Mouse (Mus musculus) forebrain, embryonic 15.5 days (tissue): ENCODE data around the gene Faf2. TPM values are rescaled to one million over a fixed set of nuclear protein-coding genes. Genes with fewer than 3 reads are reported as not detected.

Experiments
- ATAC-seq: fragments of 200-750 bp; cut with Nextera tagmentation; replicated peaks from 2 replicates; pipeline ENCODE4 v1.8.0; 2017; ENCODE audit warnings: mild to moderate bottlenecking, moderate TSS enrichment, moderate library complexity
- H3K27ac ChIP-seq: fragments of 300-500 bp; sonication (generic); replicated peaks from 2 replicates; pipeline ENCODE4 v1.5.1; 2015; ENCODE audit warnings: mild to moderate bottlenecking, inconsistent platforms
- H3K27me3 ChIP-seq: fragments of 300-500 bp; sonication (generic); 2 replicates; pipeline ENCODE4 v1.6.1; 2015; ENCODE audit warnings: inconsistent platforms
- H3K36me3 ChIP-seq: fragments of 300-500 bp; sonication (generic); 2 replicates; pipeline ENCODE4 v1.6.1; 2015; ENCODE audit warnings: mild to moderate bottlenecking, inconsistent platforms
- H3K4me1 ChIP-seq: fragments of 300-500 bp; sonication (generic); 2 replicates; pipeline ENCODE4 v1.6.1; 2015; ENCODE audit warnings: inconsistent platforms
- H3K4me2 ChIP-seq: fragments of 300-500 bp; sonication (generic); replicated peaks from 2 replicates; pipeline ENCODE4 v1.6.1; 2015; ENCODE audit warnings: mild to moderate bottlenecking, inconsistent platforms
- H3K4me3 ChIP-seq: fragments of 300-500 bp; sonication (generic); 2 replicates; pipeline ENCODE4 v1.5.1; 2015; ENCODE audit warnings: mild to moderate bottlenecking, inconsistent platforms
- H3K9ac ChIP-seq: fragments of 300-500 bp; sonication (generic); replicated peaks from 2 replicates; pipeline ENCODE4 v1.6.1; 2015; ENCODE audit warnings: mild to moderate bottlenecking, inconsistent platforms
- H3K9me3 ChIP-seq: fragments of 300-500 bp; sonication (generic); 2 replicates; pipeline ENCODE4 v1.6.1; 2016; ENCODE audit warnings: inconsistent platforms
- WGBS: fragments of 180-500 bp; shearing (Covaris S2); methylation state at CpG from one replicate; pipeline ENCODE4 v1.1.7; 2015; ENCODE audit warnings: mixed read lengths; 5-methylcytosine and 5-hydroxymethylcytosine counted together
- microRNA-seq: library from miRNA; unstranded; fragments of <30 nt; microRNA quantifications from one replicate; pipeline ENCODE4, GENCODE M21; 2016
- polyA plus RNA-seq: library from polyadenylated mRNA; unstranded; fragments of >200 nt; fragmentation: Nextera tagmentation; extraction: Ambion mirVana; gene quantifications from 2 replicates; pipeline ENCODE4 v1.2.1, GENCODE M21; 2015

Faf2 gene
- polyA plus RNA-seq, 1 experiment from 2014 or later, result 64.9 TPM

DNA sequence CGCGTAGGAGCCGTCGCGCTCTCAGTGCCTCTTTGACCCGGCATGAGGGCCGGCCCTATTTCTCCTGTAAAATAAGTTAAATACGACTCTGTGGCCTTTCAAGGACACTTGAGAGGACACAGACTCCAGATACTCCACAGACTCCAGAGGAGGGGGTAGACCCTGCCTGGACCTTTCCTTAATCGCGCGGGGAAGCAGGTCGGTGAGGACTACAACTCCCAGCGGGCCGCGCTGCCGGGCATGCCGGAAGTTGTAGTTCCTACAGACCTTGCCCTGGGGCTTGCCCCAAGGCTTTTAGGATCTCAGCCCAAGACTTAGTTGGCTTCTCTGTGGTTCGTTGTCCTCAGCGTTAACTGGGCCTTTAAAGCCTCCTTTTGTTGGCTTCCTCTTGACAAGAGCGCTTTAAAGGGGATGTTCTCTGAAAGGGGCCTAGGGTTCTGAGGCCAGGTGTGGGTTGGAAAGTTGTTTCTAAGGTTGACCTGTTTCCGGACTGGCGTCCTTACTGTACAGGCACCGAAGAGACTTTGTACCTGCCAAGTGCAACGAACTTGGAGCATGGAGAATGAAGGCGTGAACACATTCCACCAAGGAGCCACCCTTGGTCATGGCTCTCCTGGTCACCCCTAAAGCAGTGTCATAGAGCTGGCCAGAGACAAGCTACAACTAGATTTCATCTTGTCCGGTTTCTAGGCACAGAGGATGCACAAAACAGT is 72.9 kb downstream of the Faf2 start:
- Histone ChIP-seq H3K4me2 (peak overlapping the region; percentile 39), H3K36me3 (no peaks in the 10 kb centered on the region), H3K27me3 (no peaks in the 10 kb centered on the region), H3K27ac (peak overlapping the region; percentile 91), H3K9ac (peak overlapping the region; percentile 50), H3K9me3 (no peaks in the 10 kb centered on the region), H3K4me3 (peak overlapping the region; percentile 98), H3K4me1 (peaks cover 32% of the 10 kb centered on the region)
- peak; percentile 88 for ATAC-seq
- WGBS, result 17% methylated on average over 26 of the region's 26 CpGs

DNA sequence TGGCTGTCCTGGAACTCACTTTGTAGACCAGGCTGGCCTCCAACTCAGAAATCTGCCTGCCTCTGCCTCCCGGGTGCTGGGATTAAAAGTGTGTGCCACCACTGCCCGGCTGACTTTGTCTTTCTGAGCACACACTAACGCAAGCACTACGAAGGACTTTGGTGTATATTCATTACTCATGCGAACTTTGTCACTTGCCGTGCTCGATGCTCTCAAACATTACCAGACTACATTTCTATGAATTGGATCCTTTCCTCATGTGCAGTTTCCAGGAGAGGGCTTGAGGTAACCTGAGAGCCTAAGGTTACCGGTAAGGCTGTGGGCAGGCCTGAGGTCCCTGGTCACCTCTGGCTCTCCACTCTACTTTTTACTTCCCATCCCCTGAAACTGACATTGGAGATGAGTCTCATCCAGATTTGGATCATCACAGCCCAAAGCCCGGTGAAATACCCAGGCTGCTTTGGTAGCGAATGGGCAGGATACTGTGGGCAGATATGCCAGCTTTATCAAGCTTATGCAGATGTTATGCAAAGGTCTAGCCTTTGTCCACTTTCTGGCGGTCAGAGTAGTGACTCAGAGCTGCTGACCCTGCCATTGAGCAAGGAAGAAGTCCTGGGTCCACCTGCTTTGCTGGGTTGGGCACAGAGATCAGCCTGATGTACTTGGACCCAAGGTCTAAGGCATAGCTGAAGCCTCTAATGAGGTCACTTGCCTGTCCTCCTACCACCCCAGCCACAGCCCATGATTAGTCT is 74.1 kb downstream of the Faf2 start:
- 92% methylated on average over 11 of the region's 11 CpGs for WGBS
- Histone ChIP-seq H3K4me3 (no peak overlapping the region), H3K4me2 (no peak overlapping the region)

GRCm38 (mm10) chr13:54701243-54701642 is 79.7 kb downstream of the Faf2 start, which contains the start of gene Cdhr2:
TSS of gene Cdhr2 (plus strand) at chr13:54701461.
- WGBS, result 75% methylated on average over 5 of the region's 5 CpGs
- Histone ChIP-seq H3K4me1 (no peaks in the 10 kb centered on the region), H3K9me3 (no peaks in the 10 kb centered on the region), H3K4me3 (no peak within 1 kb of the TSS), H3K27me3 (no peaks in the 10 kb centered on the region), H3K9ac (no peak within 1 kb of the TSS), H3K36me3 (no peaks in the 10 kb centered on the region), H3K27ac (no peak within 1 kb of the TSS), H3K4me2 (no peak within 1 kb of the TSS)
- no peak for ATAC-seq

More for the DNA sequence above, 74.1 kb downstream of the Faf2 start:
- Histone ChIP-seq H3K27ac (no peak overlapping the region), H3K9ac (no peak overlapping the region), H3K36me3 (no peaks in the 10 kb centered on the region), H3K27me3 (no peaks in the 10 kb centered on the region), H3K4me1 (peaks cover 29% of the 10 kb centered on the region), H3K9me3 (no peaks in the 10 kb centered on the region)
- no peak for ATAC-seq

DNA sequence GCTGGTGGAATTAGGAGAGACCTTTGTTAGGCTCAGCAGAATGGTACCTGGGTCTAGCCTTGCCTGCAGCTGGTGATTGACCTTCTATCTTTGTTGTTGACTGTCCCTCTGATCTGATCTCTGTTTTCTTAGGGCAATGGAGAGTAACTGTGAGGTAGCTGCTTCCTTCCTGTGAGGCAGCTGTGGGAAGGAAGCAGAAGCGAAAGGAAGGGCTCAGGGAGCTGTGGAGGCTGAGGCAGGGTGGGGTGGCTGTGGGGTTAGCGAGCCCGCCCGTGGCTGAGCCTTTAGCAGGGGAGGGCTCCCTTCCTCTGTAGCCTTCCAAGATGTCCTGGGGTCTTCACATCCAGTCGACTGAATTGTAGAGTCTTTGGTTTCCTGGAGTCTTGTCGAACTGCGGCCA is 80.9 kb downstream of the Faf2 start:
- no peak overlapping the region for H3K4me2 ChIP-seq
- H3K9ac ChIP-seq, result no peak overlapping the region
- H3K4me3 ChIP-seq, result no peak overlapping the region
- no peak overlapping the region for H3K27ac ChIP-seq
- no peaks in the 10 kb centered on the region for H3K4me1 ChIP-seq
- no peaks in the 10 kb centered on the region for H3K36me3 ChIP-seq
- WGBS, result 74% methylated on average over 7 of the region's 7 CpGs
- no peaks in the 10 kb centered on the region for H3K9me3 ChIP-seq
- no peaks in the 10 kb centered on the region for H3K27me3 ChIP-seq
- no peak for ATAC-seq

DNA sequence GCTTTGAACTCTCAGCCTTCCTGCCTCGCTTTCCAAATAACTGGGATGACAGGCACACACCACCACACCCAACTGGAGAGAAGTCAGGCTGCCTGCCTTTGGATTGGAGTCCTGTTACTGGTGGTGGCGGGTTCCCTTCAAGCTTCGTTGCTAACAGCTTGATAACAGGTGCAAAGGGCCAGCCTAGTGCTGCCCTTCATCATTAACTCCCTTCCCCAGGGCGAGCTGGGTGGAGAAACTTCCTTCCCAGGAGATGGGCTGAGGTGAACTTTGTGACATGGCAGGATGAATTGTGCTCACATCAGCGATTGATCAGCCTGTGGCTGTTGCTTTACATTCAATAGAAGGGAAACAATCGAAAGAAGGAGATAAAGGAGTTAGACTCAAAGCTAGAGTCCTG is 83.3 kb downstream of the Faf2 start:
- 55% methylated on average over 6 of the region's 6 CpGs for WGBS
- no peaks in the 10 kb centered on the region for H3K4me1 ChIP-seq
- no peaks in the 10 kb centered on the region for H3K27me3 ChIP-seq
- no peak for ATAC-seq
- no peak overlapping the region for H3K27ac ChIP-seq
- no peak overlapping the region for H3K4me3 ChIP-seq
- H3K4me2 ChIP-seq, result no peak overlapping the region
- no peak overlapping the region for H3K9ac ChIP-seq
- H3K36me3 ChIP-seq, result no peaks in the 10 kb centered on the region
- no peaks in the 10 kb centered on the region for H3K9me3 ChIP-seq

- WGBS, result 74% methylated on average over 3 of the region's 3 CpGs
Measured at GRCm38 (mm10) chr13:54710866-54711265, 89.3 kb downstream of the Faf2 start.

More at GRCm38 (mm10) chr13:54710866-54711265, 89.3 kb downstream of the Faf2 start:
- Histone ChIP-seq H3K4me2 (no peak overlapping the region), H3K9ac (no peak overlapping the region), H3K36me3 (no peaks in the 10 kb centered on the region), H3K4me1 (no peaks in the 10 kb centered on the region), H3K9me3 (no peaks in the 10 kb centered on the region), H3K27me3 (0 out of 2 replicates have a peak, but pooled peaks cover 5% of the 10 kb centered on the region), H3K4me3 (no peak overlapping the region), H3K27ac (no peak overlapping the region)
- ATAC-seq, result no peak

Small RNAs within 50 kb of the gene (microRNA-seq; reads per million reads assigned to microRNA genes)
- not detected for gene Gm24195

Other genes with a start within 250 kb of the Faf2 start
- gene Thoc3, start 152.9 kb upstream of the Faf2 start, polyA plus RNA-seq, result 93.8 and 99.1 TPM in 2 replicates
- 24.1 and 25.7 TPM in 2 replicates for gene Simc1, start 118.0 kb upstream of the Faf2 start, polyA plus RNA-seq
- 287 and 293 TPM in 2 replicates for gene 4833439L19Rik, start 56.3 kb upstream of the Faf2 start, polyA plus RNA-seq
- 81.8 and 87.6 TPM in 2 replicates for gene Arl10, start 46.8 kb upstream of the Faf2 start, polyA plus RNA-seq
- gene Nop16, start 31.7 kb upstream of the Faf2 start, polyA plus RNA-seq, result 57.8 and 61.8 TPM in 2 replicates
- 211 and 216 TPM in 2 replicates for gene Higd2a, start 31.6 kb upstream of the Faf2 start, polyA plus RNA-seq
- 119 and 125 TPM in 2 replicates for gene Cltb, start 10.4 kb upstream of the Faf2 start, polyA plus RNA-seq
- 94.0 and 120 TPM in 2 replicates for gene Rnf44, start 72.1 kb downstream of the Faf2 start, polyA plus RNA-seq
- 0.05 and 0.29 TPM in 2 replicates for gene Cdhr2, start 79.7 kb downstream of the Faf2 start, polyA plus RNA-seq
- 15.6 and 22.5 TPM in 2 replicates for gene Gprin1, start 128.1 kb downstream of the Faf2 start, polyA plus RNA-seq
- 23.3 and 25.0 TPM in 2 replicates for gene Sncb, start 144.8 kb downstream of the Faf2 start, polyA plus RNA-seq
- gene Eif4e1b, start 162.2 kb downstream of the Faf2 start, polyA plus RNA-seq, result not detected in 2 replicates
- gene Tspan17, start 167.6 kb downstream of the Faf2 start, polyA plus RNA-seq, result 20.5 and 22.9 TPM in 2 replicates